Comparison of ENCODE assay signal across 11 mouse cellular contexts in the genomic region with DNA sequence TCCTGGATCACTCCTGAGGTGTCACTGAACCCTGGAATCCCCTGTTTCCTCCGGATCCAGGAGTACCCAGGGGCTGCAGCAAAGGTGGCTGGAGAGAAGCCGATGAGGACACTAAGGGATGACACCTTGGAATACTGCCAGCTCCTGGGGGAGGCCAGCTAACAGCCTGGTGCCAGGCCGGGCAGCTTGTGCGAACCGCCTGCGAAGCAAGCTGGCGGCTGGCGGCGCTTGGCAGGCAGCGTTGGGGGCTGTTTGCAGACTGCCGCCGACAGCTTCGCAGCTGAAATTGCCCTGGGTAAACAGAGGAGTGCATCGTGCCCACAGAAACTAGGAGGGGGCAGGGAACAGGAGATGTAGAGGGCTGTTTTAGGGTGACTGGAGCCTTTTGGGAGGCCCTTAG. TPM values are rescaled to one million over a fixed set of nuclear protein-coding genes. Genes with fewer than 3 reads are reported as not detected.
DNase-seq lines count a peak whose midpoint lies in the region; ATAC-seq and TF ChIP-seq lines count a peak whose summit lies in the region.
"Had no signal": no experiment of that assay in that cellular context is flagged by ENCODE, and none has a peak within 500 bp of the region (broad histone marks: within the 10 kb centered on the region; RNA-seq: fewer than 3 reads in every experiment).

No protein-coding gene starts in this region.

- peaks cover 6% of the 10 kb centered on the region for H3K27me3 ChIP-seq in forebrain, postnatal 0 days (ENCODE audit: insufficient read depth, low read length)
- no peaks in the 10 kb centered on the region for H3K27me3 ChIP-seq in midbrain, postnatal 0 days (ENCODE audit: insufficient read depth, low read length)
- H3K27me3 ChIP-seq in intestine, postnatal 0 days (replicated peaks; ENCODE audit: control insufficient read depth, insufficient read depth, low read length) = no peaks in the 10 kb centered on the region
- H3K27me3 ChIP-seq: lung, embryonic 15.5 days had no signal

- H3K4me1 ChIP-seq in forebrain, postnatal 0 days (ENCODE audit: insufficient read depth) = no peaks in the 10 kb centered on the region
- H3K4me1 ChIP-seq in midbrain, postnatal 0 days (ENCODE audit: insufficient read depth, low read length) = 0 out of 2 replicates have a peak, but pooled peaks cover 3% of the 10 kb centered on the region
- 0 out of 2 replicates have a peak, but pooled peaks cover 3% of the 10 kb centered on the region for H3K4me1 ChIP-seq in intestine, postnatal 0 days (replicated peaks; ENCODE audit: control insufficient read depth, insufficient read depth, low read length)
- H3K4me1 ChIP-seq: stomach, embryonic 15.5 days had no signal

- no peak overlapping the region for H3K4me3 ChIP-seq in forebrain, postnatal 0 days (ENCODE audit: low read depth, low read length)
- no peak overlapping the region for H3K4me3 ChIP-seq in midbrain, postnatal 0 days (ENCODE audit: low read depth, low read length)
- no peak overlapping the region for H3K4me3 ChIP-seq in intestine, postnatal 0 days (ENCODE audit: low read depth, low read length)
- H3K4me3 ChIP-seq: heart, adult 2 months; lung, embryonic 15.5 days; stomach, embryonic 15.5 days had no signal

- H3K4me2 ChIP-seq in forebrain, postnatal 0 days (ENCODE audit: low read depth) = no peak overlapping the region
- H3K4me2 ChIP-seq in midbrain, postnatal 0 days (ENCODE audit: low read depth, low read length, poor library complexity, severe bottlenecking) = no peak overlapping the region
- H3K4me2 ChIP-seq in intestine, postnatal 0 days (replicated peaks; ENCODE audit: low read depth) = no peak overlapping the region
- H3K4me2 ChIP-seq: lung, embryonic 15.5 days; stomach, embryonic 15.5 days had no signal

- peak; percentile 30 to 69 for DNase-seq in adrenal gland, adult (ENCODE audit: inconsistent age in 2 of 2, low spot score in 1 of 2)
- no peak for DNase-seq in adrenal gland, adult 8-10 months
- peak; percentile 54 to 64 for DNase-seq in left cerebral cortex, adult 18-20 months (ENCODE audit: low spot score in 2 of 2)
- no peak for DNase-seq in left cerebral cortex, adult 11 months (ENCODE audit: low spot score)
- DNase-seq in forebrain, postnatal 0 days = peak; percentile 85
- DNase-seq in midbrain, postnatal 0 days (ENCODE audit: low spot score) = peak; percentile 74

- no peak overlapping the region for H3K9ac ChIP-seq in forebrain, postnatal 0 days
- H3K9ac ChIP-seq in midbrain, postnatal 0 days (replicated peaks; ENCODE audit: low read length, poor library complexity, severe bottlenecking) = 0 out of 2 replicates have a peak overlapping the region, but pooled peaks have one; percentile 39
- H3K9ac ChIP-seq in intestine, postnatal 0 days (ENCODE audit: low read depth, low read length) = no peak overlapping the region
- H3K9ac ChIP-seq: lung, embryonic 15.5 days; stomach, embryonic 15.5 days had no signal

- WGBS in forebrain, postnatal 0 days = 13% methylated on average over 14 of the region's 14 CpGs
- 48% methylated on average over 14 of the region's 14 CpGs for WGBS in midbrain, postnatal 0 days
- 38% methylated on average over 14 of the region's 14 CpGs for WGBS in intestine, postnatal 0 days

- H3K9me3 ChIP-seq in forebrain, postnatal 0 days (ENCODE audit: low read length) = no peaks in the 10 kb centered on the region
- H3K9me3 ChIP-seq in midbrain, postnatal 0 days (ENCODE audit: low read length) = no peaks in the 10 kb centered on the region
- no peaks in the 10 kb centered on the region for H3K9me3 ChIP-seq in intestine, postnatal 0 days (ENCODE audit: control insufficient read depth)
- H3K9me3 ChIP-seq: lung, embryonic 15.5 days; stomach, embryonic 15.5 days had no signal

- TF ChIP-seq CTCF in forebrain, postnatal 0 days (IDR thresholded peaks at IDR 0.05; ENCODE audit: low read depth) = 0 out of 2 replicates have a peak, but pooled peaks have one; percentile 12
- no peak for TF ChIP-seq CTCF in midbrain, postnatal 0 days (IDR thresholded peaks at IDR 0.05)
- no peak for TF ChIP-seq CTCF in intestine, postnatal 0 days (IDR thresholded peaks at IDR 0.05; ENCODE audit: low read depth)

- H3K27ac ChIP-seq in forebrain, postnatal 0 days (ENCODE audit: low read depth, low read length) = no peak overlapping the region
- no peak overlapping the region for H3K27ac ChIP-seq in midbrain, postnatal 0 days (ENCODE audit: low read depth, low read length)
- no peak overlapping the region for H3K27ac ChIP-seq in intestine, postnatal 0 days (ENCODE audit: low read depth, low read length)
- H3K27ac ChIP-seq: heart, adult 2 months; lung, embryonic 15.5 days; stomach, embryonic 15.5 days had no signal

- peak; percentile 84 for ATAC-seq in forebrain, postnatal 0 days
- no peak for ATAC-seq in midbrain, postnatal 0 days (ENCODE audit: low FRiP score)
- no peak for ATAC-seq in intestine, postnatal 0 days
- no peak for ATAC-seq in activated CD4-positive, CD25-positive, alpha-beta regulatory T cell, adult 4 months

- no peaks in the 10 kb centered on the region for H3K36me3 ChIP-seq in forebrain, postnatal 0 days (ENCODE audit: insufficient read depth)
- H3K36me3 ChIP-seq in midbrain, postnatal 0 days (ENCODE audit: insufficient read depth, low read length) = no peaks in the 10 kb centered on the region
- H3K36me3 ChIP-seq in intestine, postnatal 0 days (ENCODE audit: control insufficient read depth, insufficient read depth) = no peaks in the 10 kb centered on the region
- H3K36me3 ChIP-seq: lung, embryonic 15.5 days; stomach, embryonic 15.5 days had no signal

RNA-seq across cellular contexts. Expression of a gene that starts 18.4 kb away (rescaled TPM):
- 10 to 100 TPM; 24.8 to 39.8 (median 29.9) TPM for total RNA-seq in adrenal gland, adult 8-10 months (2022)
- 10 to 100 TPM; 55.6 to 59.6 TPM for total RNA-seq in left cerebral cortex, adult 18-20 months (2021)
- 121 and 126 TPM in 2 replicates for total RNA-seq in forebrain, postnatal 0 days (2014; rRNA removed)
- polyA plus RNA-seq in forebrain, postnatal 0 days (2015; fragmentation: Nextera tagmentation; extraction: Ambion mirVana) = 139 and 150 TPM in 2 replicates
- total RNA-seq in midbrain, postnatal 0 days (2014; rRNA removed) = 100 and 123 TPM in 2 replicates
- polyA plus RNA-seq in midbrain, postnatal 0 days (2015; fragmentation: Nextera tagmentation; extraction: Ambion mirVana) = 151 and 158 TPM in 2 replicates
- 45.8 TPM in 2 replicates for polyA plus RNA-seq in intestine, postnatal 0 days (2015; fragmentation: Nextera tagmentation; extraction: Ambion mirVana)
- 10 to 100 TPM; 14.0 to 17.0 TPM for polyA plus RNA-seq in activated CD4-positive, CD25-positive, alpha-beta regulatory T cell, adult 4 months (2017; shearing (Covaris generic))

RNA-seq across cellular contexts. Expression of a gene that starts 56.9 kb away (rescaled TPM):
- total RNA-seq in adrenal gland, adult 8-10 months (2022) = 10 to 100 TPM; 36.7 to 45.2 (median 39.8) TPM
- total RNA-seq in left cerebral cortex, adult 18-20 months (2021) = 100 to 1,000 TPM; 155 to 171 TPM
- total RNA-seq in forebrain, postnatal 0 days (2014; rRNA removed) = 132 and 140 TPM in 2 replicates
- 50.4 and 60.0 TPM in 2 replicates for polyA plus RNA-seq in forebrain, postnatal 0 days (2015; fragmentation: Nextera tagmentation; extraction: Ambion mirVana)
- 141 and 157 TPM in 2 replicates for total RNA-seq in midbrain, postnatal 0 days (2014; rRNA removed)
- polyA plus RNA-seq in midbrain, postnatal 0 days (2015; fragmentation: Nextera tagmentation; extraction: Ambion mirVana) = 57.5 and 61.3 TPM in 2 replicates
- polyA plus RNA-seq in intestine, postnatal 0 days (2015; fragmentation: Nextera tagmentation; extraction: Ambion mirVana) = 3.5 and 4.9 TPM in 2 replicates
- 1 to 10 TPM; 4.5 to 8.8 TPM for polyA plus RNA-seq in activated CD4-positive, CD25-positive, alpha-beta regulatory T cell, adult 4 months (2017; shearing (Covaris generic))

Comparison
In these comparisons a context has a peak if more than half of its experiments do, and no peak if none do; other contexts are left out.
1. DNase-seq: peak in adrenal gland, adult (2 of 2), left cerebral cortex, adult 18-20 months (2 of 2), forebrain, postnatal 0 days (single experiment) and midbrain, postnatal 0 days (single experiment); none in adrenal gland, adult 8-10 months (single experiment) and left cerebral cortex, adult 11 months (single experiment).